Mouse (Mus musculus): Measurements from ENCODE around the gene Fbln2.

DNA sequence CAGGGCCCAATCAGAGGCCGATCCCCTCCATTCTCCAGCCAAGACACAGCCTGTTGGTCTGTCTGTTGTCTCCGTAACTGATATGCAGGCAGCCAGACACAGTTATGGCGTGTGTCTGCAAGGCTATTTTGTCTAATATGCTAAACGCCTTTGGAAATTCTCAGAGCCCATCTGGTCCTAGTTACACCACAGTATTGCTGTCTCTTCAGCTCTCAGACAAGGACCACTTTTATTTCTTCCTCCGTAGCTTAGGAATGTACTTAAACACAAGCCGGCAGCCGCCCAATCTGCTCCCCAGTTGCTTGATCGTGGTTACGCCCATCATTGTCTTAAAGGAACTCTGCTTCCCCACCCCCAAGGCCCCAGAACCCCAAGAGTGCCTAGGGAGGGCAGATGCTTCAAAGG lies 31.5 kb upstream of the Fbln2 start:
- TF ChIP-seq CTCF (IDR thresholded peaks at IDR 0.05; ENCODE audit: control insufficient read depth, insufficient read depth, insufficient replicate concordance, low read depth, low read length), result no peak
- TF ChIP-seq POLR2A (IDR thresholded peaks at IDR 0.05; ENCODE audit: control insufficient read depth, low read depth, low read length), result no peak
